Mouse (Mus musculus) kidney, embryonic 14.5 days (tissue): Measurements from ENCODE around the gene Tbc1d16. TPM values are rescaled to one million over a fixed set of nuclear protein-coding genes. Genes with fewer than 3 reads are reported as not detected.

Experiments
- ATAC-seq: fragments of 200-750 bp; cut with Nextera tagmentation; 2 replicates; pipeline ENCODE4 v1.8.0; 2017; ENCODE audit warnings: moderate number of reproducible peaks, mild to moderate bottlenecking, moderate TSS enrichment, moderate library complexity; ENCODE audit not compliant: low FRiP score, low TSS enrichment
- H3K27ac ChIP-seq: fragments of 300-500 bp; sonication (generic); 2 replicates; pipeline ENCODE4 v1.5.1; 2014; ENCODE audit warnings: low read depth, mild to moderate bottlenecking, low read length, moderate library complexity, mixed read lengths
- H3K27me3 ChIP-seq: fragments of 300-500 bp; sonication (generic); 2 replicates; pipeline ENCODE4 v1.6.1; 2014; ENCODE audit warnings: mild to moderate bottlenecking, low read length; ENCODE audit not compliant: control insufficient read depth, insufficient read depth
- H3K36me3 ChIP-seq: fragments of 300-500 bp; sonication (generic); 2 replicates; pipeline ENCODE4 v1.6.1; 2014; ENCODE audit warnings: low read length, mixed read lengths; ENCODE audit not compliant: control insufficient read depth, insufficient read depth
- H3K4me1 ChIP-seq: fragments of 300-500 bp; sonication (generic); 2 replicates; pipeline ENCODE4 v1.6.1; 2014; ENCODE audit warnings: low read length, mixed read lengths; ENCODE audit not compliant: control insufficient read depth, insufficient read depth
- H3K4me2 ChIP-seq: fragments of 300-500 bp; sonication (generic); replicated peaks from 2 replicates; pipeline ENCODE4 v1.6.1; 2014; ENCODE audit warnings: low read depth, mild to moderate bottlenecking, low read length
- H3K4me3 ChIP-seq: fragments of 300-500 bp; sonication (generic); 2 replicates; pipeline ENCODE4 v1.5.1; 2014; ENCODE audit warnings: mild to moderate bottlenecking, low read length
- H3K9ac ChIP-seq: fragments of 300-500 bp; sonication (generic); 2 replicates; pipeline ENCODE4 v1.6.1; 2014; ENCODE audit warnings: low read depth, mild to moderate bottlenecking, low read length, moderate library complexity
- H3K9me3 ChIP-seq: fragments of 300-500 bp; sonication (generic); 2 replicates; pipeline ENCODE4 v1.6.1; 2016; ENCODE audit warnings: low read length; ENCODE audit not compliant: control insufficient read depth
- WGBS: fragments of 180-500 bp; shearing (Covaris S2); extraction: QIAGEN DNeasy Blood & Tissue Kit; methylation state at CpG from one replicate; pipeline ENCODE4 v1.1.7; 2014; 5-methylcytosine and 5-hydroxymethylcytosine counted together
- microRNA-seq: library from miRNA; unstranded; fragments of <30 nt; microRNA quantifications from one replicate; pipeline ENCODE4, GENCODE M21; 2016
- polyA plus RNA-seq: library from polyadenylated mRNA; unstranded; fragments of >200 nt; fragmentation: Nextera tagmentation; extraction: Ambion mirVana; gene quantifications from 2 replicates; pipeline ENCODE4 v1.2.1, GENCODE M21; 2014

Gene Tbc1d16
- polyA plus RNA-seq, 1 experiment from 2014 or later, result 13.0 TPM

- Histone ChIP-seq H3K9ac (no peak overlapping the region), H3K27me3 (peaks cover 23% of the 10 kb centered on the region), H3K4me1 (peaks cover 20% of the 10 kb centered on the region), H3K27ac (no peak overlapping the region), H3K36me3 (no peaks in the 10 kb centered on the region), H3K9me3 (no peaks in the 10 kb centered on the region), H3K4me2 (no peak overlapping the region), H3K4me3 (no peak overlapping the region)
- no peak for ATAC-seq
- 56% methylated on average over 1 of the region's 1 CpGs for WGBS
Observed at GRCm38 (mm10) chr11:119093322-119093721, 135.0 kb downstream of the Tbc1d16 start.

Small RNA genes lying within 50 kb of the gene (microRNA-seq; reads per million reads assigned to microRNA genes)
- gene Mir6934, result 1.3 reads per million

Other genes with a start within 250 kb of the Tbc1d16 start
- not detected in 2 replicates for gene Enpp7, start 240.3 kb downstream of the Tbc1d16 start, polyA plus RNA-seq
- gene Cbx2, start 205.5 kb downstream of the Tbc1d16 start, polyA plus RNA-seq, result 19.9 and 38.2 TPM in 2 replicates
- gene Cbx8, start 187.5 kb downstream of the Tbc1d16 start, polyA plus RNA-seq, result 7.8 and 10.9 TPM in 2 replicates
- gene Cbx4, start 142.3 kb downstream of the Tbc1d16 start, polyA plus RNA-seq, result 4.9 and 8.3 TPM in 2 replicates
- gene Ccdc40, start 73 bp upstream of the Tbc1d16 start, polyA plus RNA-seq, result 5.6 and 6.4 TPM in 2 replicates
- 21.4 and 37.2 TPM in 2 replicates for gene Gaa, start 39.4 kb upstream of the Tbc1d16 start, polyA plus RNA-seq
- gene Eif4a3, start 71.6 kb upstream of the Tbc1d16 start, polyA plus RNA-seq, result 362 and 419 TPM in 2 replicates
- 0.16 and 0.17 TPM in 2 replicates for gene Card14, start 79.3 kb upstream of the Tbc1d16 start, polyA plus RNA-seq
- gene Sgsh, start 127.0 kb upstream of the Tbc1d16 start, polyA plus RNA-seq, result 7.1 and 7.9 TPM in 2 replicates
- 5.9 and 8.2 TPM in 2 replicates for gene Slc26a11, start 127.1 kb upstream of the Tbc1d16 start, polyA plus RNA-seq
- 7.4 and 9.5 TPM in 2 replicates for gene Rnf213, start 164.6 kb upstream of the Tbc1d16 start, polyA plus RNA-seq